Mouse (Mus musculus) lung, postnatal 0 days (tissue): ENCODE data around the gene Best2.
A peak's percentile ranks its signal among the peaks of the same experiment; 100 is the strongest.

Experiments used
- CTCF ChIP-seq: IDR thresholded peaks from 2 replicates; pipeline ENCODE4 v1.5.1; 2016; ENCODE audit warnings: antibody characterized with exemption, mild to moderate bottlenecking
- EP300 ChIP-seq: IDR thresholded peaks from 2 replicates; pipeline ENCODE4 v1.6.1; 2016; ENCODE audit warnings: antibody characterized with exemption, mild to moderate bottlenecking, control low read depth

DNA sequence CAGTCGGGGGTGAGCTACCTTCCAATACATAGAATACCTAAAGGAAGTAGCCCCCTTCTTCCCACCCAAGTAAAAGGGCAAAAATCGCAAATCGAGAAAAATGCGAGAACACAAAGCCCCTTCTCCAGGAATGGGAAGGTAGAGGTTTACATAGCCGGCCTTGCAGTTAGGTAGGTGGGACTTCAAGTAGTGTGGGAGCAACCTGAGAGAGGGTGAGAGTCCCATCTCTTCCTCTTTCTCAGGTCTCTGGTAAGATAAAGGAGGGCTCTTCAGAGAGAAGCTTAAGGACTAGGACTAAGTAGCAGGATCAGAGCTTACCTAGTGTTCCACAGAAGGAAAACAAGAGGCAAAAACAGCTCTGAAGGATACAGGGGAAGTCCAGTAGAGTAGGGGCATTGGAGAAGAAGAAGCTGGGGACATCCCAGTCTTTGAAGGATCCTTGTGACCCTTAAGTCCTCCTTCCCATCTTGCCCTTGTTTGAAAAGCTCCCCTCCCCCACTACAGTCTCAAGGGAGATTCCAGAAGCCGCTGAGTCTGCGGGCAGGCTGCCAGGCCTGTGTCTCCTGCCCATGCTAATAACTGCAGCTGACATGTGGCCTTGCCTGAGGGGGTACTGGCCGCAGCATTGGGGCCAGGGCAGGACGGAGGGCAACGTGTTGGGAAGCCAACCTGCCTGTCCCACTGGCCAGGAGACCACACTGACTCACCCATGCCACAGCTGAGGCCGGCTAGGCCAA, 33.5 kb downstream of the Best2 start:
- TF ChIP-seq EP300 (peak; percentile 79), CTCF (no peak)
